Mouse (Mus musculus) liver, embryonic 14.5 days (tissue): ENCODE measurements around the gene Opn1mw. TPM values are rescaled to one million over a fixed set of nuclear protein-coding genes. Genes with fewer than 3 reads are reported as not detected.
A peak's percentile ranks its signal among the peaks of the same experiment; 100 is the strongest.
"Not testable (repeated sequence)": the region's sequence is repeated elsewhere in the genome, so short reads cannot be mapped to it uniquely, and the experiment has no call there.

ENCODE experiments used
- ATAC-seq: fragments of 200-750 bp; cut with Nextera tagmentation; 2 replicates; pipeline ENCODE4 v1.8.0; 2017; ENCODE audit warnings: moderate number of reproducible peaks, mild to moderate bottlenecking, moderate library complexity; ENCODE audit not compliant: insufficient read depth
- DNase-seq, 3 experiments: peaks; one replicate each; pipeline ENCODE4 v3.0.0-alpha.2; 2012 to 2013; ENCODE audit warnings: low read depth in 3 of 3, low spot score in 3 of 3
- H3K27ac ChIP-seq: fragments of 300-500 bp; sonication (generic); 2 replicates; pipeline ENCODE4 v1.5.1; 2014; ENCODE audit warnings: moderate library complexity, mild to moderate bottlenecking, control low read depth, inconsistent platforms
- H3K27me3 ChIP-seq: fragments of 300-500 bp; sonication (generic); 2 replicates; pipeline ENCODE4 v1.6.1; 2014; ENCODE audit warnings: mild to moderate bottlenecking, low read length, moderate library complexity; ENCODE audit not compliant: control insufficient read depth, insufficient read depth
- H3K36me3 ChIP-seq: fragments of 300-500 bp; sonication (generic); replicated peaks from 2 replicates; pipeline ENCODE4 v1.6.1; 2014; ENCODE audit warnings: low read depth; ENCODE audit not compliant: control insufficient read depth, insufficient read depth
- H3K4me1 ChIP-seq, 2 experiments: fragments of 200-500 bp in 1 of 2; fragments of 300-500 bp in 1 of 2; sonication (generic) in 1 of 2; replicated peaks; 2 replicates each; pipeline ENCODE4 v1.6.1; 2012 to 2014; ENCODE audit warnings: antibody characterized with exemption in 1 of 2, inconsistent platforms in 1 of 2, low read length in 1 of 2; ENCODE audit not compliant: control insufficient read depth in 2 of 2, insufficient read depth in 2 of 2
- H3K4me2 ChIP-seq: fragments of 300-500 bp; sonication (generic); 2 replicates; pipeline ENCODE4 v1.6.1; 2014; ENCODE audit warnings: low read depth, mild to moderate bottlenecking, control low read depth, moderate library complexity
- H3K4me3 ChIP-seq, 2 experiments: fragments of 200-500 bp in 1 of 2; fragments of 300-500 bp in 1 of 2; sonication (generic) in 1 of 2; 2 replicates each; pipeline ENCODE4 v1.5.1; 2012 to 2014; ENCODE audit warnings: low read depth in 2 of 2, low read length in 2 of 2, mild to moderate bottlenecking in 2 of 2, control low read depth in 1 of 2, inconsistent platforms in 1 of 2, moderate library complexity in 1 of 2; ENCODE audit not compliant: insufficient read depth in 1 of 2
- H3K9ac ChIP-seq: fragments of 300-500 bp; sonication (generic); replicated peaks from 2 replicates; pipeline ENCODE4 v1.6.1; 2014; ENCODE audit warnings: mild to moderate bottlenecking, control low read depth, moderate library complexity
- H3K9me3 ChIP-seq: fragments of 300-500 bp; sonication (generic); 2 replicates; pipeline ENCODE4 v1.6.1; 2016; ENCODE audit warnings: low read length, mixed read lengths; ENCODE audit not compliant: control insufficient read depth
- CTCF ChIP-seq: IDR thresholded peaks from 2 replicates; pipeline ENCODE4 v1.5.1; 2016; ENCODE audit warnings: antibody characterized with exemption, low read depth, control low read depth
- EP300 ChIP-seq: IDR thresholded peaks from 2 replicates; pipeline ENCODE4 v1.6.1; 2016; ENCODE audit warnings: antibody characterized with exemption, low read depth
- WGBS: fragments of 180-500 bp; shearing (Covaris S2); extraction: QIAGEN DNeasy Blood & Tissue Kit; methylation state at CpG from one replicate; pipeline ENCODE4 v1.1.7; 2014; ENCODE audit not compliant: insufficient replicate concordance; 5-methylcytosine and 5-hydroxymethylcytosine counted together
- polyA plus RNA-seq, 2 experiments: library from polyadenylated mRNA; depleted of rRNA in 1 of 2; stranded (reverse) in 1 of 2; unstranded in 1 of 2; fragments of >200 nt; fragmentation: Nextera tagmentation in 1 of 2; extraction: Ambion mirVana in 1 of 2; gene quantifications; 2 replicates each; pipeline versions ENCODE4 v1.2.1 to v1.2.3; 2012 to 2014

The Opn1mw gene
- polyA plus RNA-seq, 2 experiments = not detected

DNA sequence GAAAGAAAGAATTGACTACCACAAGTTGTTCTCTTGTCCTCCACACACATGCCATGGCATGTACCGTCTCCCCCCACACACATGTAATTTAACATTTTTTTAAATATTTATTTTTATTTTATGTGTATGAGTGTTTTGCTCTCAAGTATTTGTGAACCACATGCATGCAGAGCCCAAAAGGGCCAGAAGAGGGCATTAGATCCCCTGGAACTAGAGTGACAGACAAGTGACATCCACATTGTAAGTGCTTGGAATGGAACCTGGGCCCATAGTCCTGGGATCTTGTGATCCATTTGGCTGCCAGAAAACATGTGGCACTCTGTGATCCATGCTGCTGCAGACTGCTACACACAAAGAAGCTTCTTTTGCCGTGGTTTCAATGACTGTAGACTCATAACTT, 2.3 kb upstream of the Opn1mw start:
- Histone ChIP-seq H3K27ac (no peak overlapping the region), H3K4me3 (no peak overlapping the region), H3K36me3 (no peaks in the 10 kb centered on the region), H3K27me3 (no peaks in the 10 kb centered on the region), H3K9ac (no peak overlapping the region), H3K9me3 (no peaks in the 10 kb centered on the region), H3K4me1 (no peaks in the 10 kb centered on the region), H3K4me2 (no peak overlapping the region)
- DNase-seq (no peak), ATAC-seq (no peak)
- TF ChIP-seq EP300 (no peak), CTCF (peak; percentile 48; the same call in 1 of the 2 replicates)
- WGBS = 27% methylated on average over 2 of the region's 2 CpGs

DNA sequence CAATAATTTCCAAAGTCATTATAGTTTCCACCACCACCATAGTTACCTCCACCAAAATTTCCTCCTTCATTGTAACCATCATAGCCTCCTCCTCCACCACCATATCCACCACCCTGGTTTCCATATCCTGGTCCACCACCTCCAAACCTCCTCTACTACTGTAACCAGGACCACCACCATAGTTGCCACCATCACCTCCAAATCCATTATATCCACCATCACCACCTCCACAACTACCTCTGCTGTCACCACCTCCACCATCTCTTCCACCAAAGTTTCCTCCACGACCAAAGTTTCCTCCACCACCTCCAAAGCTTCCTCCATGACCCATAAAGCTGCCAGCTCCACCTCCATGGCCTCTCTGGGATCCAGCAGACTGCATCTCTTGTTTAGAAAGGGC, 8.0 kb downstream of the Opn1mw start, which contains the start of gene Mecp2:
Gene Mecp2 (minus strand): TSS at position 101 of the 400 bp plus-strand sequence.
- not testable (repeated sequence) for H3K36me3 ChIP-seq, H3K27ac ChIP-seq, DNase-seq, H3K9me3 ChIP-seq, H3K4me1 ChIP-seq, ATAC-seq, H3K4me3 ChIP-seq, H3K4me2 ChIP-seq, H3K9ac ChIP-seq, H3K27me3 ChIP-seq
- WGBS = 9% methylated on average over 1 of the region's 1 CpGs

DNA sequence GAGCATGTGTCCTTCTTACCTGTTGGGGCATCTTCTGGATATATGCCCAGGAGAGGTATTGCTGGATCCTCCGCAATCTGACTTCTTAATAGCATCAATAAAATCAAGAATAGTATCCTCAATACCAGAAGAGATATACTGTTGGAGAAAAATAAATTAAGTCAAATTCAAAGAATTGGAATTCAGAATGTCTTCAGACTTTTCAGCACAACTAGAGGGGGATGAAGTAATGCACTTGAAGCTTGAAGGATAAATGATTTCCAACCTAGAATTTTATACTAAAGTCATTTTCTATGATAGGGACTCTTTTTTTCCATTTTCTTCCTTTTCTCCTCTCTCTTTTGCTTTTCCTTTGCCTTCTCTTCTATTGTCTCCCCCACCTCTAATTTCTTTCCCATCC, 40.5 kb downstream of the Opn1mw start, which contains the start of gene Tex28:
Gene Tex28 (minus strand): TSS at position 101 of the 400 bp plus-strand sequence.
- DNase-seq = no peak
- Histone ChIP-seq H3K27ac (no peak within 1 kb of the TSS), H3K9me3 (no peaks in the 10 kb centered on the region), H3K4me3 (no peak within 1 kb of the TSS), H3K36me3 (no peaks in the 10 kb centered on the region), H3K9ac (no peak within 1 kb of the TSS), H3K4me2 (no peak within 1 kb of the TSS), H3K4me1 (no peaks in the 10 kb centered on the region), H3K27me3 (no peaks in the 10 kb centered on the region)
- TF ChIP-seq CTCF (no peak), EP300 (no peak)
- no peak for ATAC-seq
- 58% methylated on average over 1 of the region's 1 CpGs for WGBS

DNA sequence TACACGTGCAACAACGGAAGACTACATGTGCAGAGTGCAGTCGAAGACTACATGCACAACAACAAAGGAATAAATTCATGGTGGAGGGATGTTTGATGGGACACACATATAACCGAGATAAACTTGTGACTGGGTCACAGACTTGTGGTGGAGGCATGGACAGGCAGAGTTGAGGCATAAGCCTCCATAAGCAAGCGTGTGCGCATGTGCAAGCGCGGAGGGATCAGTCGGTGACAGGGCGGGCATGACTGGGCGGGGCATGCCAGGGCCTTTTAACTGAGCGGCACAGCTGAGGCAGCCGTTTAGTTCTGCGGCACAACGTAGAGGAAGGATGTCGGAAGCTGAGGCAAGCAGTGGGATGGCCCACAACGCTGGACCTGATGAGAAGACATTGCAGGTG, 49.7 kb downstream of the Opn1mw start, which contains the start of gene Tktl1:
Gene Tktl1 (plus strand): TSS at position 301 of the 400 bp plus-strand sequence.
- WGBS = 75% methylated on average over 17 of the region's 17 CpGs

More for the DNA sequence above, 49.7 kb downstream of the Opn1mw start, which contains the start of gene Tktl1:
- H3K4me1 ChIP-seq = no peaks in the 10 kb centered on the region
- TF ChIP-seq EP300 (no peak), CTCF (no peak)
- no peaks in the 10 kb centered on the region for H3K27me3 ChIP-seq
- H3K9me3 ChIP-seq = no peaks in the 10 kb centered on the region
- ATAC-seq = no peak
- no peak within 1 kb of the TSS for H3K4me3 ChIP-seq
- no peak within 1 kb of the TSS for H3K27ac ChIP-seq
- no peak within 1 kb of the TSS for H3K4me2 ChIP-seq
- DNase-seq = no peak
- no peak within 1 kb of the TSS for H3K9ac ChIP-seq
- no peaks in the 10 kb centered on the region for H3K36me3 ChIP-seq

Other genes starting within 250 kb of the Opn1mw start
- 0.01 TPM in 1 of 2 replicates, not detected in the other for gene Avpr2, start 235.4 kb upstream of the Opn1mw start, polyA plus RNA-seq (2012; rRNA removed)
- gene Avpr2, start 235.4 kb upstream of the Opn1mw start, polyA plus RNA-seq (2014; fragmentation: Nextera tagmentation; extraction: Ambion mirVana) = not detected in 2 replicates
- gene L1cam, start 231.4 kb upstream of the Opn1mw start, polyA plus RNA-seq (2012; rRNA removed) = 0.18 and 0.47 TPM in 2 replicates
- gene L1cam, start 231.4 kb upstream of the Opn1mw start, polyA plus RNA-seq (2014; fragmentation: Nextera tagmentation; extraction: Ambion mirVana) = 0.16 and 0.20 TPM in 2 replicates
- 7.2 and 7.8 TPM in 2 replicates for gene Arhgap4, start 205.6 kb upstream of the Opn1mw start, polyA plus RNA-seq (2012; rRNA removed)
- 3.5 and 4.9 TPM in 2 replicates for gene Arhgap4, start 205.6 kb upstream of the Opn1mw start, polyA plus RNA-seq (2014; fragmentation: Nextera tagmentation; extraction: Ambion mirVana)
- gene Naa10, start 205.5 kb upstream of the Opn1mw start, polyA plus RNA-seq (2012; rRNA removed) = 64.1 and 73.0 TPM in 2 replicates
- gene Naa10, start 205.5 kb upstream of the Opn1mw start, polyA plus RNA-seq (2014; fragmentation: Nextera tagmentation; extraction: Ambion mirVana) = 81.1 and 81.3 TPM in 2 replicates
- 7.3 and 10.4 TPM in 2 replicates for gene Renbp, start 196.6 kb upstream of the Opn1mw start, polyA plus RNA-seq (2012; rRNA removed)
- gene Renbp, start 196.6 kb upstream of the Opn1mw start, polyA plus RNA-seq (2014; fragmentation: Nextera tagmentation; extraction: Ambion mirVana) = 13.7 and 14.8 TPM in 2 replicates
- 28.9 and 33.2 TPM in 2 replicates for gene Hcfc1, start 161.1 kb upstream of the Opn1mw start, polyA plus RNA-seq (2012; rRNA removed)
- 35.1 and 42.8 TPM in 2 replicates for gene Hcfc1, start 161.1 kb upstream of the Opn1mw start, polyA plus RNA-seq (2014; fragmentation: Nextera tagmentation; extraction: Ambion mirVana)
- gene Irak1, start 103.5 kb upstream of the Opn1mw start, polyA plus RNA-seq (2012; rRNA removed) = 19.9 and 20.2 TPM in 2 replicates
- gene Irak1, start 103.5 kb upstream of the Opn1mw start, polyA plus RNA-seq (2014; fragmentation: Nextera tagmentation; extraction: Ambion mirVana) = 15.5 and 17.0 TPM in 2 replicates
- gene Mecp2, start 7.9 kb downstream of the Opn1mw start, polyA plus RNA-seq (2012; rRNA removed) = 2.2 and 3.2 TPM in 2 replicates
- gene Mecp2, start 7.9 kb downstream of the Opn1mw start, polyA plus RNA-seq (2014; fragmentation: Nextera tagmentation; extraction: Ambion mirVana) = 4.4 and 6.0 TPM in 2 replicates
- gene Tex28, start 40.4 kb downstream of the Opn1mw start, polyA plus RNA-seq (2012; rRNA removed) = not detected in 2 replicates
- not detected in 2 replicates for gene Tex28, start 40.4 kb downstream of the Opn1mw start, polyA plus RNA-seq (2014; fragmentation: Nextera tagmentation; extraction: Ambion mirVana)
- not detected in 2 replicates for gene Tktl1, start 49.8 kb downstream of the Opn1mw start, polyA plus RNA-seq (2012; rRNA removed)
- not detected in 2 replicates for gene Tktl1, start 49.8 kb downstream of the Opn1mw start, polyA plus RNA-seq (2014; fragmentation: Nextera tagmentation; extraction: Ambion mirVana)
- 56.3 and 69.6 TPM in 2 replicates for gene Flna, start 122.4 kb downstream of the Opn1mw start, polyA plus RNA-seq (2012; rRNA removed)
- gene Flna, start 122.4 kb downstream of the Opn1mw start, polyA plus RNA-seq (2014; fragmentation: Nextera tagmentation; extraction: Ambion mirVana) = 36.6 and 39.2 TPM in 2 replicates
- gene Emd, start 127.2 kb downstream of the Opn1mw start, polyA plus RNA-seq (2012; rRNA removed) = 27.3 and 43.6 TPM in 2 replicates
- gene Emd, start 127.2 kb downstream of the Opn1mw start, polyA plus RNA-seq (2014; fragmentation: Nextera tagmentation; extraction: Ambion mirVana) = 9.4 and 11.1 TPM in 2 replicates
- gene Rpl10, start 143.3 kb downstream of the Opn1mw start, polyA plus RNA-seq (2012; rRNA removed) = 942 and 1,216 TPM in 2 replicates
- gene Rpl10, start 143.3 kb downstream of the Opn1mw start, polyA plus RNA-seq (2014; fragmentation: Nextera tagmentation; extraction: Ambion mirVana) = 522 and 532 TPM in 2 replicates
- gene Taz, start 154.4 kb downstream of the Opn1mw start, polyA plus RNA-seq (2012; rRNA removed) = 16.1 and 18.7 TPM in 2 replicates
- gene Taz, start 154.4 kb downstream of the Opn1mw start, polyA plus RNA-seq (2014; fragmentation: Nextera tagmentation; extraction: Ambion mirVana) = 18.7 and 21.6 TPM in 2 replicates
- gene Dnase1l1, start 154.9 kb downstream of the Opn1mw start, polyA plus RNA-seq (2012; rRNA removed) = 19.5 and 22.6 TPM in 2 replicates
- 20.9 and 23.8 TPM in 2 replicates for gene Dnase1l1, start 154.9 kb downstream of the Opn1mw start, polyA plus RNA-seq (2014; fragmentation: Nextera tagmentation; extraction: Ambion mirVana)
- gene Atp6ap1, start 169.6 kb downstream of the Opn1mw start, polyA plus RNA-seq (2012; rRNA removed) = 64.7 and 69.6 TPM in 2 replicates
- gene Atp6ap1, start 169.6 kb downstream of the Opn1mw start, polyA plus RNA-seq (2014; fragmentation: Nextera tagmentation; extraction: Ambion mirVana) = 54.1 and 60.6 TPM in 2 replicates
- gene Gdi1, start 177.5 kb downstream of the Opn1mw start, polyA plus RNA-seq (2012; rRNA removed) = 95.0 and 105 TPM in 2 replicates
- 31.9 and 35.5 TPM in 2 replicates for gene Gdi1, start 177.5 kb downstream of the Opn1mw start, polyA plus RNA-seq (2014; fragmentation: Nextera tagmentation; extraction: Ambion mirVana)
- gene Fam50a, start 185.6 kb downstream of the Opn1mw start, polyA plus RNA-seq (2012; rRNA removed) = 8.2 and 21.3 TPM in 2 replicates
- 20.7 and 26.4 TPM in 2 replicates for gene Fam50a, start 185.6 kb downstream of the Opn1mw start, polyA plus RNA-seq (2014; fragmentation: Nextera tagmentation; extraction: Ambion mirVana)
- 2.9 and 3.9 TPM in 2 replicates for gene Plxna3, start 201.6 kb downstream of the Opn1mw start, polyA plus RNA-seq (2012; rRNA removed)
- 0.51 and 1.0 TPM in 2 replicates for gene Plxna3, start 201.6 kb downstream of the Opn1mw start, polyA plus RNA-seq (2014; fragmentation: Nextera tagmentation; extraction: Ambion mirVana)
- 51.9 and 55.2 TPM in 2 replicates for gene Lage3, start 226.2 kb downstream of the Opn1mw start, polyA plus RNA-seq (2012; rRNA removed)
- 56.1 and 57.5 TPM in 2 replicates for gene Lage3, start 226.2 kb downstream of the Opn1mw start, polyA plus RNA-seq (2014; fragmentation: Nextera tagmentation; extraction: Ambion mirVana)
- 19.2 and 19.7 TPM in 2 replicates for gene Ubl4a, start 245.8 kb downstream of the Opn1mw start, polyA plus RNA-seq (2012; rRNA removed)
- 45.5 and 49.1 TPM in 2 replicates for gene Ubl4a, start 245.8 kb downstream of the Opn1mw start, polyA plus RNA-seq (2014; fragmentation: Nextera tagmentation; extraction: Ambion mirVana)
- 4.5 and 5.1 TPM in 2 replicates for gene Slc10a3, start 245.9 kb downstream of the Opn1mw start, polyA plus RNA-seq (2012; rRNA removed)
- gene Slc10a3, start 245.9 kb downstream of the Opn1mw start, polyA plus RNA-seq (2014; fragmentation: Nextera tagmentation; extraction: Ambion mirVana) = 6.5 and 6.9 TPM in 2 replicates